Mouse (Mus musculus) T-helper 17 cell (primary cell): ENCODE data around the gene Selenok.

ENCODE experiments used
- in situ Hi-C, 2 experiments: fragments of 300-600 bp; cut with MboI, MseI; formaldehyde crosslinking; loops; 1 replicate in 1 of 2; 2 replicates in 1 of 2; pipeline ENCODE4 v1.15.1; 2025; ENCODE audit warnings: high pct_unique_total_duplicates in 2 of 2

The Selenok gene

DNA sequence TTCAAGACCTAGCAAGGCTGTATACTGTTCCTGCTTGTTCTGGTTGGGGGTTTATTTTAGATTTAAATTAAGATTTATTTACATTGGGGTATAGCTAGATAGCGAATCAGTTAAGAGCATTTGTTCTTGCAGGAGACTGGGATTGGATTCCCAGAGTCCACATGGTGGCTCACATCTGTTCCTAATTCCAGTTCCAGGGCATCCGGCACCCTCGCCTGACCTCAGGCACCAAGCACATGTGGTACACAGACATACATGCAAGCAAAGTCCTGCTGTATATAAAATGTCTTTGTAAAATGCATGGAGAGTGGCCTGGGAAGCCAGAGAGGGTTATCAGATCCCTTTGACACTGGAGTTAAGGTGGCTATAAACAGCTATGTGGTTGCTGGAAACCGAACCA is 26.9 kb downstream of the Selenok start:
- in situ Hi-C loops, result loop anchor here in 1 of 2 experiments (5.0 kb wide), 1 partner anchor 102 kb away; no protein-coding TSS in a partner anchor

DNA sequence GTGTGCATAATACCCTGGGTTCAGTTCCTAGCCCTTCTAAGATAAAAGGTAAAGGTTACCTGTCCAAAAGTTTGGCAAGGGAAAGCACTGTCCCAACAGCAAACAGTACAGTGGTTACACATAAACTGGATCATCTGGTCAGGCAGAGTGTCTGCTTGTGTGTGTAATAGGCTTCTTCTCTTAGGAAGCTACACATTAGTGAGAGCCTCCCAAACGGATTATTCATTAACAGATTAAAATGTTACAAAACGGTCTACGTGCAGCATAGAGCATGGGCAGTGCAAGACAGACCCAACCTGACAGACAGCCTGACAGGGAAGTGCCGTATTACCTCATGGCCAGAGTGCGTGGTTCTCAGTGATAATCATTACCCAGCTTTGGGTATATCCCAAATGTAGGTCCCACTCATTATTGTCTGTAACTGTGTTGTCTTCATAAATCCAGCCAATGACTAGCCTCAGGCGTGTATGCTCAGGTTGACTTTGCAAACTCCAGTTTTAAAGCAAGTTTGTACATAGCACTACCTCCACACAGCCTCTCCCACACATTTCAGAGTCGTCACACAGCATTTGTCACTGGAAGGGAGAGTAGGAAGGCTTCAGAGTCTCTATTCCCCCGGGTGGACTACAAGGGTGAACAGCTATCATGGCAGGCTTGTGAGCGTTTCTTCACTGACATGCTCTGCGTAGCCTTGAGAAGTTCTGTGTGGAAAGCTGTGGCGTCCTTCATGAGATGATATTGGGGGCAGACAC is 28.1 kb downstream of the Selenok start:
- in situ Hi-C loops, result loop anchor here in 1 of 2 experiments (5.0 kb wide), 1 partner anchor 101 kb away; no protein-coding TSS in a partner anchor

DNA sequence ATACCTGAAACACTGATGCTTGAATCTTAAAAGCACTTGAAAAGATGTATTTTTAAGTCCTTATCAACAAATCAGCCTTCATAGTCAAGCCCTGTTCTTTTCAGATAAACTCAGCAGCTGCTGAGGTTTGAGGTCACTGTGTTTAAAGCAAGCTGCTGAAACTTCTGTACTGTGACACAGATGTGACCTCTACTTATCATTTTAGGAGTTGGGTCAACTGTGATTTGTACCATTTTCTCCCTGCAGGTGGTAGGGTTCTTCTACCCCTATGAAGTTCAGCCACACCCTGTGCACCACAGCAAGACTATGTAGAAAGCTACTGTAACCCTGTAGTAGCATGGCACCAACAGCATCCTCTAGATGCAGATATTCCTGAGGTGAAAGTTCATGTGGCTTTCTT is 29.2 kb downstream of the Selenok start:
- in situ Hi-C loops, result loop anchor here in 1 of 2 experiments (5.0 kb wide), 1 partner anchor 100 kb away; no protein-coding TSS in a partner anchor

DNA sequence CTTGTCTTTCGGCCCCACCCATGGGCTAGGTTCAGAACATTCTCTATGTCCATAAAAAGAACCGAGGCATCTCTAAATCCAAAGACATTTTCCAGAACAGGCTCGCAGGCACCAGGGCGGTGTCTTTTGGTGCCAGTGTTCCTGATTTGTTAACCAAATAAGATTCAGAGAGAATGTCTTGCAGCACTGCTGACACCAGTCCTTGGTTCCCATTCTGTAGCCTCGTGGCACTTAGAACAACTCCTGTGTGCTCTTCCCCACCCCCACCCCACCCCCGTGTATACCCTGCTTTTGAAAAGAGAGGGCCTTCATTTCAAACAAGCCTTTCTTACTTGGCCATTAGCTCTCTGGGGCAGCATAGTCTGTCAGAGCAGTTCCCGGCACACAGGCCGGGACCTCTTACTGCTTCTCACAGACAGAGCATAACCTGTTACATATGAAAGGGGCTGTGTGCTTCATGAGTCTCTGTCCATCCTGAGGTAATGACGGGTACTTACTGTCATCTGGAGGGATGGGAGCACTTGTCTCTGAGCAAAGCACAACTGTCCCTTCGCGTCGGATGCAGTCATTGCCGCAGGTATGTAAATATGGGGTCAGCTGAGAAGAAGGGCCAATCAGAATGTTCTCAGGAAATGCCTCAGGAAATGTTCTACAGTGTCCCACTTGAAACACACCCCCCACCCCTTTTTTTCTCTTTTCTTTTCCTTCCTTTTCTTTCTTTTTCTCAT is 30.8 kb downstream of the Selenok start:
- in situ Hi-C loops, result loop anchor here in 1 of 2 experiments (5.0 kb wide), 1 partner anchor 98 kb away; no protein-coding TSS in a partner anchor

DNA sequence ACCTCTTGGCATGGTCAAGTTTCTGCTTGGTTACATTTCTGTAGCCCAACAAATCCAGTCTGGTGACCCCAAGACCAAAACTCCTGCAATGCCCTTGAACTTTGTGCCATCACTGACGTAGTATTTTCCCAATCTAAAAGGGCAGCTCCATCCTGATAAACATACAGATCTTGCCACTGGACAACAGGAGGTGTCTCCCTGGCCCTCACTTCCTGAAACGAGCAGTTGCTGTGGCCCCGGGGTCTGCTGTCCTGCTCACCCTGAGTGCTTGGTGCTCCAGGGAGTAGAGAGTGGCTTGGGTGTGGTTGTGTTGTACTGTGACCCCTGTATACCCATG is 31.3 kb downstream of the Selenok start:
- in situ Hi-C loops, result loop anchor here in 1 of 2 experiments (5.0 kb wide), 1 partner anchor 98 kb away; no protein-coding TSS in a partner anchor

DNA sequence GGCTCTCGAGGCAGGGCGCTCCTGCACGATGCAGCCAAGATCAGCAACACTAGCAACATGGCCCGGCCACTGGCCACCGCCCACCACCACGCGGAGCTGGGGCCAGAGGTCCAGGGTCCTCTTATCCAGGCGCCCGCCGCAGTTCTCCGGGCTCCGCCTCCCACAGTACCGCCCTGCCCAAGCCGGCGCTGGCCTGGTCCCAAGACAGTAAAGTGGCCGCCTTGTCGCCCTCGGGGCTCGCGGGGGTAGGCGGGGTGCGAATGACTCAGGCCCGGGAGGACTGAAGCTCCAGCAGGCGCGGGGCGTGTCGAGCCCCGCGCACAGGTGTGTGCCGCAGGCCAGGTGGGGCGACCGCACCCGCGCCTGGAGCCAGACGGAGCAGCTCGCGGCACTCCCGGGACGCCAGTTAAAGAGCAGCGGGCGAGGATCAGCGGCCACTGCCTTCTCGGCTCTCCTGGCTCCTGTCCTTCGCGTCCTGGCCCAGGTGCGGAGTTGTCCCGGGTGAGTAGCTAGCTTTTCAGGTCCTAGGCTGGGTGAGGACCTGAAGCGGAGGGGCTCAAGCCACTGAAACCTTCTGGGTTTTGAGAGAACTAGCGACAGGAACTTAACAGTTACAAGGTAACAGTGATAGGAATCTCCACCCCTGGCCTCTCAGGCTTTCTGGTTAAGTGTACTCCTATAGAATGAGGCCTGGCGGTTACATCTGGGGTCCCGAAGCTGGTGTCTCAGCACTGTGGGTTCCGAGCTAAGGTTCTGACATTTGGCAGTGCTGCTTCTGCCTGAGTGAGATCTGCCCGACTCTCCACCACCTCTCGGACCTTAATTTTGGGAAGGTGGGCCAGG is 40.8 kb downstream of the Selenok start, which contains the start of the genes Il17rb and Chdh:
Gene Il17rb (minus strand): TSS at position 164 of the 843 bp plus-strand sequence.
Gene Chdh (plus strand): TSS at position 291 of the 843 bp plus-strand sequence.
- in situ Hi-C loops, result no loop called here

DNA sequence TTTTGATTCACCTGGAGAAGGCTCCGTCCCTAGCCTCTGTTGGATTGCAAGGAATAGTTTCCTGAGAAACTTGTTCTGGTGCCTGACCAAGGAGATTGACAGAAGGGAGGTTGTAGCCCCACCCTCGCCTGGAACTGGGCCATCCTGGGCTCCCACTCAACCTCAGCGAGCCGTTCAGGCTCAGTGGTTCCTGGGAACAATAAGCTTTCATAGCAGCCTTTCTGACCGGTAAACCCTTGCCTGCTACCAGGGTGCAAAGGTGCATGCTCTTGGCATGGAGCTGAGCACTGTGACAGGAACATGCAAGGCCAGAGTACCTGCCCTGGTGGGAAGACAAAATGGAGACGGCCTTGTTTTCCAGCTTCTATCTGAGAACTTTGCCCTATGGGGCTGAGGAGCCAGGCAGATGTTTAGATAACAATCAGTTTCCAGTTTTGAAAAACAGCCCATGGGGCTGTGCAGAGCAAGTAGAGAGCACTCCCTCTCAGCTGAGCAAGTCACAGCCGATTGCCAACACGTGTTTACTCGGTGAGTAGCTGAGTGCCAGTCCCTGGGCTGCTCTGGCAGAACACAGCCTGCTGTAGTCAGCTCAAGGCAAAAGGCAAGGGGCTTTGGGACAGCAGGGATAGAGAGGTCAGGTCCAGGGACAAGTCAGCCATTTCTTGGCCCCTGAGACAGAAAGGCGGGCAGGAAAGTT is 41.9 kb downstream of the Selenok start:
- in situ Hi-C loops, result no loop called here

DNA sequence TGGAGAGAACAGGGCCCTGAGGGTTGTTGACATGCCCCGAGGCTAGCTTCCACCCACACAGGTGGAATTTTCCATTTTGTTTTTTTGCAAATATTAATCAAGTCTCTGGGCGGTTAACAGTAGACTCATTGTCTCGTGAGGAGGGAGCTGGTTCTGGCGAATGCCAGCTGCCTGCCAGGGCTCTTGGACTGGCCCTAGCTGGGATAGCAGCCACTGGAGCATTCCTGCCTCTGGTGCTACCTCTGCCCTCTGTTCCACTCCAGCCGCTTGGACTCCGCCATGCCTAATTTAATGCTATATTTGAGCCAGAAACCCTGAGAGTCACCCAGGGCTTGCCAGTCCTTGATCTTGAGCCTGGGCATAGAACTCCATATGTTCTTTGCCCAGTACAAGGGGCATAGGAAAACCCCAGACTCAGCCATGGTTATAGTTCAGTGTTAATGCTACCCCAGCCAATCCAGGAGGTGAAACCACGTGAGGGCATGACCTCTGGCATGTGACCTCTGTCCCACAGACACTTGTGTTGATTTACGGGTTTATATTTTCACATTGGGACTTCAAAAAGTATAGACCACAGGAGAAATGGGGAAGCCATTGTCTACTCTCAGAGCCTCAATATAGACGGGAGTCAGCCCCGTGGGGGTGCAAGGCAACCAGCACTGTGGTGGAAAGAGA is 43.9 kb downstream of the Selenok start:
- in situ Hi-C loops, result no loop called here

DNA sequence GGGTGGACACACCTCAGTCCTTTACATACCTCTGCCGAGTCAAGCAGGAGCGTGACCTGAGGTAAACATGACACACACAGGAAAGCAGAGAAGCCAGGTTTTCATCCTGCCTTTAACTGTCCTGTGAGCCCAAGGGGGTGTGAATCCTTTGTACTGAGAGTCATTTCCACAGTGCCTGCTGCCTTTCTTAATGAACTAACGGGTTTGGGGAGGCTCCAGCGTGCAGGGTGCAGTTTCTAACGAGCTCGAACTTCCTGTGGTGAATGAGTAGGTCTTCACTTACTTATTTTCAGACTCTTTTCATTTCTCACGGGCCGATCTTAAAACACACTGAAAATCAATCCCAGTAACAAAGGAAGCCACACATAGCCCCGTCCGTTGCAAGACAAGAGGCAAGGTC is 46.4 kb downstream of the Selenok start:
- in situ Hi-C loops, result no loop called here

DNA sequence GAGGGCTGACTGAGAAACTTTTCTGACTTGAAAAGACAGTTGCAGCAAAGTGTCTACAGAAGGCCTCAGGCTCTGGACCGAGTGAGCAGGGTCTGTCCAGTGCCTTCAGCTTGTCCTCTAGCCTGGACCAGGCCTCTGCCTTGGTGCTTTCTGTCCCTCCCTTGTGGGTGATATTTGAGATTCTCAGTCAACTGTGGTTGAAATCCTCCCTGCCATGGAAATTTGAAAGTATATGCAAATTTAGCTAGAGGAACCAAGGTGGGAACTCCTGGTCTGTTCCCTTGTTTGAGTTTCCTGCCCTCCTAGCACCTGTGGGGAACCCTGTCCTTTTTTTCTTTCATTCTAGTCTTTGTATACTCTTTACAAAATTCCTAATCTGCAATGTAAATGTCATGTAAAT is 46.9 kb downstream of the Selenok start:
- in situ Hi-C loops, result loop anchor here in 1 of 2 experiments (5.0 kb wide), 1 partner anchor 1872 kb away; no protein-coding TSS in a partner anchor

DNA sequence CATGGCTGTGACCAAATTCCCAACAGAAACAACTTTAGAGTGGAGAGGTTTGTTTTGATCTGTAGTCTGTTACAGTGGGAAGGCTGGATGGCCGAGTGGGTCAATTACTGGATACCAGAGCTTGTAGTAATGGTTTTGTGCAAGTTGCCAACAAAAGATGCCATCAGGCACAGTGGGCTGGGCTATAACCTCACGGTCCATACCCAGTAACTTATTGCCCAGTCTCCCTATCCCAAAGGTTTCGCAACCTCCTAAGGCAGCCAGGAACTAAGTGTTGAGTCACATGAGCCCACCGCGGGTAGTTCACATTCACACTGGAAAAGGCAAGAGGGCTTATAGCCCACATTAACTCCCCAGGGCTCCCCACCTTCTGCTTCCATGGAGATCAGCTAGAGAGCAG is 48.6 kb downstream of the Selenok start:
- in situ Hi-C loops, result loop anchor here in 1 of 2 experiments (5.0 kb wide), 1 partner anchor 1871 kb away; no protein-coding TSS in a partner anchor

DNA sequence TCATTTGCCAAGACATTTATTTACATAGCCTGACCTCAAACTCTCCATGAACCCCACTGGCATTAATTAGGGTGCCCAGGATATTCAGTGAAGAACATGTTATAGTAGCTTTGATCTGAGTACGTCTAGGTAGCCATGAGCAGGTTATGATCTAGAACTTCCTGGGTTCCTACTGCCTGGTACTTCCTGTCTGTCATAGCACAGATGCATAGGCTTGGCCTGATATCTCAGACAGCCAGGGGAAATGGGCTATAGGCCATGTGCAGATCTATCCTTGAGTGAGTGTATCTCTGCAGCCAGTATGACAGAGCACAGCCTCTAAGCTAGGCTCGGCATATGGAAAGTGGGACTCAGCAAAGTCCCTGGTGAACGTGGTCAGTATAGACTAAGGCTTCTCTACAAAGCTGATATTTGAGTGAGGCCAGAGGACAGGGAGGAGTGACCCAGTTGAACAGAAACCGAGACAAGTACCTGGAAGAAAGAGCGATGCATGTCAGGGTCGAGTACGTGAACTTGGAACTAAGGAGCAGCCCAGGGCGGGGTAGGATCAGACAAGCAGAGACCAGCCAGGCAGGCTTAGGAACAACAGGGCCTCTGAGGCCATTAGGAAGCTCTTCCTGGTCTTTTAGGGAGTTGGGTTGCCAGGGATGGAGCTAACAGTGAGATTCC is 49.8 kb downstream of the Selenok start:
- in situ Hi-C loops, result loop anchor here in 1 of 2 experiments (5.0 kb wide), 1 partner anchor 1869 kb away; no protein-coding TSS in a partner anchor

DNA sequence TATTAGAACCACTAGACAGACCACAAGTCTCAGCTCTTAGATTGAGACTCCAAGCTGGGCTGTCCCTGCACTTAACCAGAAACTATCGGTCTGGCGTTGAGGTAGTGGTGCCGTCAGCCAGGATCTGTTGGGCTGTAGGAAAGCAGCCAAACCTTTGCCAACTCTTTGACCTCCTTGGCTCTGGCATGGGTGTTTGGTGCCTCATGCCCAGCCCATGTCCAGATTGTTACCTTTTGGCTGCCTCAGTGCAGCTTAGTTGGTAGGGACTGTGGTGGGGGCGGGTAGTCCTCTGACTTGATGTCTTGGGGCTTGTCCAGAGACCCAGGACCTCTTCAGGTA is 50.3 kb downstream of the Selenok start:
- in situ Hi-C loops, result loop anchor here in 1 of 2 experiments (5.0 kb wide), 1 partner anchor 1869 kb away; no protein-coding TSS in a partner anchor

DNA sequence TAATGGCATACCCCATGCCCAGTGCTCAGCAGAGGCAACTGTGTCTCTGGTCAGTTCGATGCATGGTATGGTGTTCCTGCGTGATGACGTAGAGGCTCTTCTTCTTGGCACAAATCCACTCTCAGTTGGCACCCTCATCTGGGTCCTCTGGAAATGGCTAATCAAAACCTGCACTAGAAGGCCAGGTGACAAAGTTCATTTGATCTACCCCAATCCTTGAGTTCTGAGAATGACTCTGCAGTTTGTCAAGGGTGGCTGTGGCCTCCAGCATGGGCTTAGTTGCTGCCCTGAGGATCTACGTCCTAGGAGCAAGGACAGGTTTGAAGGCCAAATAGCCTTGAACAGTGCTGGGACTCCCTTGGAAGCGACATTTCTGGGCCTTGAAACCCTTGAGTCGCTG is 50.7 kb downstream of the Selenok start:
- in situ Hi-C loops, result loop anchor here in 1 of 2 experiments (5.0 kb wide), 1 partner anchor 1868 kb away; no protein-coding TSS in a partner anchor

DNA sequence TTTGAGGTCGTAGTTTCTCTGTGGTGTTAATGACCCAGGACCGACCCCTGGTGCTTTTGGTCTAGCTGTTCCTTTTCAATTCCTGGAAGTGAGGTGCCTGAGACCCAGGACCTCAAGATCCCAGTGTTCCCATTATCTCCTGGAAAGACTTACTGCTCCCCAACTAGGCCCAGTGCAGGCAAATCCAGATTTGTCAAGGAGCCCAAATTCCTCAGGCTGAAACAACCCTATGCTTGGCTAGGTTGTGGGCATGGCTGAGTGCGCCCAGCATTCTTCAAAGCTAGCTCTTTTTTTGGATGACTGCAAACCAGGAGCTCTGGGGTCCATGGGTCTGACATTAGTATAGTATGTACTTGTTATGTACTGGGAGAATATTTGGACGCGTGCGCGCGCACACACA is 51.3 kb downstream of the Selenok start:
- in situ Hi-C loops, result loop anchor here in 1 of 2 experiments (5.0 kb wide), 1 partner anchor 1868 kb away; no protein-coding TSS in a partner anchor

DNA sequence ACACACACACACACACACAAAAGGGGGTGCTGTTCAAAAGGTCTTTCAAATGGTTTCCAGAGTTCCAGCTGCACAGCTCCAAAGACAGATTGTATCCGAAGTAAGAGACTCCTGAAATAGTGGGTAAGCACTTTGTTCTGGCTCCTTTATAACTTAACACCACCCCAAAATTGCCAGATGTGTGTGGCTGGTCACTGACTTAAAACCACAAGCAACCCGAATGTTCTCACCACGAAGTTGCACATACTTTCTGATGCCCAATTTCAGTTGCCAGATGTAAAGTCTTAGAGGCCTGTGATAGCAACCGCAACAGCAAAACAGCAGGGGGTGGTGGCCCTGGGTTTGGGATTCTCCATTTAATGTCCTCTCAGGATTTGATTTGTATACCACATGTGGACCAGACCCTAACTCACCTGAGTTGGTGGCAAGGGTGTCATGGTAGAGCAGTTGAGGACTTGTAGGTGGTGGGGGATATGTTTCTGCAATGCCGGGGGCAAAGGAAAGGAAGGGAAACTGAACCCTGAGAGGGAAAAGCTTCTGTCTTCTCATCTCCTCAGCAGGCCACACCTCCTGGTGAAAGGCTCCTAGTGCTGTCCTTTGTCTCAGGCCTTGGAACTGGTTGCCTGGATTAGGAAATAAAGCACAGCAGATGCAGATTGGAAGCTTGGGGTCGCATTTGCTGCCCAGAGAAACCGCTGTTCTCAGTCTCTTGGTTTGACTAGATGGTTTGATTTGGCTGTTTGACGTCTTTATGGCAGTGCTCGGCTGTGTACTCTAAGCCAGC is 51.9 kb downstream of the Selenok start:
- in situ Hi-C loops, result loop anchor here in 1 of 2 experiments (5.0 kb wide), 1 partner anchor 1867 kb away; no protein-coding TSS in a partner anchor

DNA sequence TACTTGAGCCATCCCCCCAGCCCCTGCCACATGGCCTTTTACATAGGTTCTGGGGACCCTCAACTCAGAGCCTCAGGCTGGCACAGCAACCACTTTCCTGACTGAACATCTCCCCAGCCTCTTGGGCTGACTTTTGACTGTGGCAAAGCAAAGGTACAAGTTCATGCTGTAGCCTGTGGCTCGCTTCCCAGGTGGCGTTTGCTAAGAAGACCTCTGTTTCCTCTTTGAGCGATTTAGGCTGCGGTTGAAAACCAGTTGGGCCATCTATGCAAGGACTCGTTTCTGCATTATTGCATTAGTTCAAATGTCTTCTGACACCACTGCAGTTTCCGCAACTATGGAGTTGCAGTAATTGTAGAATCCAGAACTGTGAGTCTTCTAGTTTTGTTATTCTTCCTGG is 54.4 kb downstream of the Selenok start:
- in situ Hi-C loops, result no loop called here

DNA sequence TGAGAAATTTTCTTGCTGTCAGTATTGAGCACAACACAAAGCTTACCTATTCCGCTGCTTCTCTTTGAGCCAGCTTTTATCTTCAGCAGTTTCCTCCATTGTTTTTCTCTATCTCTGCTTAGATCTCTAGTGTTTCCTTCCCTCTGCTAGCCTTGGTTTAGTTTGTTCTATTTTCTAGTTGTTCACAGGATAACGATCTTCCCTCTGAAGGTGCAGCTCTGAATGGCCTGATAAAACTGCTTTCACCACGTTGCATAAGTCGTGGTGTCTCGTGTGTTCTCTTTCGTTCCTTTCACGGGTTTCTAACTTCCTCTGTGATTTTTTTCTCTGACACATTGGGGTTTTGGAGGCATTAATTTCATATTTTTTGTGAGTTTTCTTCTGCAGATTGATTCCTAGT is 56.3 kb downstream of the Selenok start:
- in situ Hi-C loops, result no loop called here
